Mouse (Mus musculus): Measurements from ENCODE around the gene Rap1gap2. TPM values are rescaled to one million over a fixed set of nuclear protein-coding genes. Genes with fewer than 3 reads are reported as not detected.

Gene Rap1gap2
- polyA plus RNA-seq, 1 experiment from 2014 or later = 1.4 TPM

DNA sequence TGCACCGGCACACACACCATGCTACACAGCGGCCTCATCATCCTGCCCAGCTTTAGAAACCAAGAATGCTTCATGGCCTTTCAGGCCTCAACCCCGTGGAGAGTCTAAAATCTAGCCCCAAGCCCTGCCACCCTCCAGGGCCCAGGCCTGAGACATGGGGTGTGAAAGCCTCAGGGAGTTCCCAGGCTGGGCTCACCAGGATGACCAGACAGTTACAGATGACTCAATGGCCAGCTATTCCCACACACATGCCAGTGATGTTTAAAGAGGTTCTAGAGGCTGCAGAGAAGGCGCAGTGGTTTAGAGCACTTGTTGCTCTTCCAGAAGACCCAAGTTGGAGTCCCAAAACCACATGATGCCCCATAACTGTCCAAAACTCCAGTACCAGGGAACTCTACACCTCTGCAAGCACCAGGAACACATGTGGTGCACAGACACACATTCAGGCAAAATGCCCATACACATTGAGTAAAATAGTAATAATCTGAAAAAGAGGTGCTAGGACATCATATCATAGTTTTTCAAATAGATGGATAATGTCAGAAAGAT, 44.3 kb downstream of the Rap1gap2 start:
- ATAC-seq = no peak
- no peak overlapping the region for H3K27ac ChIP-seq

DNA sequence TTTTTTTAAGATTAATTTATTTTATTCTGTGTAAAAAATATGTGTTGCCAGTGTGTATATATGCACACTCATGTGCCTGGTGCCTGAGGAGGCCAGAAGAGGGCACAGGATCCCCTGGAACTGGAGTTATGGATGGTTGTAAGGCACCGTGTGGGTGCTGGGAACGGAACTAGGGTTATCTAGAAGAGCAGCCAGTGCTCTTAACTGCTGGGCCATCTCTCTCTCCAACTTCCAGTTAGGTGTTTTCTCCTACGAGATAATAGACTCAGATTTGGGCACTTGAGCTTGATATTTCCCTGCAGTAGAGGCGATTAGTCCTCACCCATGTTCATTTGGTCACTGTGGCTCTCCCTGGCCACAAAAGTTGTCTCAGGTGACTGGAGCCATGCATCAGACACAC, 49.3 kb downstream of the Rap1gap2 start:
- Histone ChIP-seq H3K36me3 (no peaks in the 10 kb centered on the region), H3K27ac (no peak overlapping the region), H3K9me3 (replicated peaks) (no peaks in the 10 kb centered on the region), H3K4me3 (no peak overlapping the region), H3K4me2 (no peak overlapping the region), H3K27me3 (replicated peaks) (no peaks in the 10 kb centered on the region), H3K4me1 (peaks cover 40% of the 10 kb centered on the region), H3K9ac (no peak overlapping the region)
- no peak for ATAC-seq
- 69% methylated on average over 4 of the region's 4 CpGs for WGBS (ENCODE audit: insufficient replicate concordance)

More for the DNA sequence above, 44.3 kb downstream of the Rap1gap2 start:
- Histone ChIP-seq H3K9me3 (replicated peaks) (no peaks in the 10 kb centered on the region), H3K4me3 (no peak overlapping the region), H3K9ac (no peak overlapping the region), H3K36me3 (no peaks in the 10 kb centered on the region), H3K4me1 (peaks cover 34% of the 10 kb centered on the region), H3K27me3 (replicated peaks) (no peaks in the 10 kb centered on the region), H3K4me2 (no peak overlapping the region)
- WGBS (ENCODE audit: insufficient replicate concordance) = 80% methylated on average over 4 of the region's 4 CpGs

DNA sequence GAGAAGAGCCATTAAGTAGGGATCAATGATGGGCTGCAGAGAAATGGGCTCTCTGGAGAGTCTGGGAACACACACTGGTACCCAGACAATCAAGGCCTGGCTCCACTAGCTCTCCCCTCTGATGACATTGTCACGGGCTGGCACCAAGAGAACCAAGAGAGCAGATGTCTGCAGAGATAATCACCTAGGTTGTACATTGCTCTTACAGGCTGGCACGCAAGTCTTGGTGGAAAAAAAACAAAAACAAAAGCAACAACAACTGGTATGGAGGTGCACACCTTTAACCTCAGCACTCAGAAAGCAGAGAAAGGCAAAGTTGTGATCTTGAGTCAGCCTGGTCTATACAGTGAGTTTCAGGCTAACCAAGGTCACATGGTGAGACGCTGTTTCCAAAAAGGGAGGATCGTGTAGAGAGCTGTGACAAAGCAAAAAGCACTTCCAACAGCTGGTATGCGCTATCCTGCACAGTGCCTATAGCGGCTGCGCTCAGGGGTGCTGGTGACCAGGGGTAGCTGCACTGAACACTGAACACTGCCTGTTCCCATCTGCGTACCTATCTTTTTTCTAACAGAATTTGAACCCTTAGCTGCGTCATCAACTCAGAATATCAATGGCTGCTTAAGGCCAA, 50.0 kb downstream of the Rap1gap2 start:
- H3K9me3 ChIP-seq (replicated peaks) = no peaks in the 10 kb centered on the region
- H3K4me2 ChIP-seq = no peak overlapping the region; the same call in 1 of the 2 replicates
- H3K27me3 ChIP-seq (replicated peaks) = no peaks in the 10 kb centered on the region
- H3K4me3 ChIP-seq = no peak overlapping the region
- no peak overlapping the region for H3K27ac ChIP-seq
- peak; percentile 70 for ATAC-seq
- 57% methylated on average over 9 of the region's 9 CpGs for WGBS (ENCODE audit: insufficient replicate concordance)
- no peak overlapping the region for H3K9ac ChIP-seq
- H3K4me1 ChIP-seq = peaks cover 46% of the 10 kb centered on the region
- no peaks in the 10 kb centered on the region for H3K36me3 ChIP-seq

DNA sequence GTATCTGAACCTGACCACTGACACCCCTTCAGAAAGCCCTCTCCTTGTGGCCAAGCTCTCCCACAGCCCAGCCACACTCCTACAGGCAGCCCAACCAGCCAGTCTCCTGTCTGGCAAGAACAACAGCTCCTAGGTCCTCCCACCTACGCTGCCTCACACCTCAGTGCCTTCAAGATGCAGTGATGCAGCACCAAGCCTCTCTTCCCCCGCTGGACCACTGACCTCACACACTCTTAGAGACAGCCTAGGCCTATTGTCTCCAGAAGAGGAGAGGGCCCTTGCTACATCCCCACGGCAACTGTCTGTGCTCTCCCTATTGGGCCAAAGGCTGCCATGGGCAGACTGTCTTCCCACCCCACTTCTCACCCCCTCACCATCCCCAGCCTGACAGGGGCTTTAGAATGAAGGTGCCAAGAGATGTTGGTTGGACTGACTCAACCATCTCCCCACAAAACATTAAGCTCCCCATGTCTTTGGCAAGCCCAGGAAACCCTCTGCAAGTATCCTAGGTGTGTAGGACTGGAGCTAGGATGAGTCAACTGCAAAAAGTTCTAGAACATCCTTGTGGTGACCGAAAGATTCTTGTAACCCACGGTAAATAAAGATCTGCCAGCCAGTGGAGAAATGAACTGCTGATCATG, 50.8 kb downstream of the Rap1gap2 start:
- ATAC-seq = no peak
- no peaks in the 10 kb centered on the region for H3K36me3 ChIP-seq
- H3K27me3 ChIP-seq (replicated peaks) = no peaks in the 10 kb centered on the region
- no peak overlapping the region for H3K4me3 ChIP-seq
- H3K4me2 ChIP-seq = no peak overlapping the region
- no peak overlapping the region for H3K27ac ChIP-seq
- H3K9me3 ChIP-seq (replicated peaks) = no peaks in the 10 kb centered on the region
- 75% methylated on average over 5 of the region's 5 CpGs for WGBS (ENCODE audit: insufficient replicate concordance)
- H3K9ac ChIP-seq = no peak overlapping the region
- H3K4me1 ChIP-seq = peaks cover 49% of the 10 kb centered on the region

DNA sequence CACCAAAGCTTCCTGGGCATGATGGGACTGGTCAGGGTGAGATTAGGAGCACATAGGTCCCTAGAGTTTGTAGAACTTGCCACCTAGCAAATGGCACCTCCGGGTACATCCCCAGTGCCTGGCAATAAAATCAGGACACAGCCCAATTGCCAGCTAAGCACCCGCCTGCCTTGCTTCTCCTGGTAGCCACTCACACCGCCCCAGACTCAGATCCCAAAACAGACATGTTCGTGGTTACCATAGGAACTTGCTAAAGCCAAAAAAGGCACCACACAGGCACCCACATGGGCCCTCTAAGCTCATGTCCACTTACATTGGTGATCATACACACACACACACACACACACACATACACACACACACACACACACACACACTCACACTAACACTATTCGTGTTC, 51.8 kb downstream of the Rap1gap2 start:
- Histone ChIP-seq H3K27ac (no peak overlapping the region), H3K9ac (no peak overlapping the region), H3K9me3 (replicated peaks) (no peaks in the 10 kb centered on the region), H3K4me2 (no peak overlapping the region), H3K4me1 (peaks cover 55% of the 10 kb centered on the region), H3K27me3 (replicated peaks) (no peaks in the 10 kb centered on the region), H3K36me3 (no peaks in the 10 kb centered on the region), H3K4me3 (no peak overlapping the region)
- 76% methylated on average over 5 of the region's 5 CpGs for WGBS (ENCODE audit: insufficient replicate concordance)
- ATAC-seq = no peak

DNA sequence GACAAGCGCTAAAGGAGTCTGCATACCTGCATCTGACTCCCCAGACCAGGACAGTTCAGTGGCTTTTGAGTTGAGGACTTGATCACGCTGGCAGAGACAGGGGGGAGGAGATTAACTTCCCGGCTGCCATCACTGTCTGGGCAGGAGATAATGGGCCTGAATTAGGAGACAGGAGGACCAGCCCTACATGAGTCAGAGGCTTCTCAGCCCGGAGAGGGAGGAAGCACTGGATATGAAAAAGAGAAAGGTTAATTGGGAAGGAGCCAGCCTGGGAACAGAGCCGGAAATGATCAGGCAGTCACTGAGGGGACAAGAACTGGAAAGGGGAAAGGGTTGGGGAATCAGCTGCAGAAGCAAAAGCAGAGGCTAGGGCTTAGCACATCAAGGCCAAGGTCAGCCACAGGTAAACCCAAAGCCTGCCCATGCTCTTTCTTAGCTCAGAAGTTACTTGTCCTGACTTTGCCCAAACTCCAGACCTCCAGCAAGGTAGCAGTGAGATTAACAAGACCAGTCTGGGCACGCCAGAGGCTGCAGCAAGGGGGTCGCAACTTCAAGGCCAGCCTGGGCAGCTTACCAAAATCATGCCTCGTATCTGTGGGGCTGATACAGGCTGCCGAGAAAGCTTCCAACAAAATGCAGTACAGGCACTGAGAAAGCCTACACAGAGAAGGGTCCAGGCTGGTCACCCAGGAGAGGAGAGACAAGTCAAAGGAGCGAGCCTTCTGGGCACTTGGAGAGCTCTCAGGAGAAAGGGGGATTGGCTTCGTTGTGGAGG, 53.1 kb downstream of the Rap1gap2 start:
- Histone ChIP-seq H3K27me3 (replicated peaks) (no peaks in the 10 kb centered on the region), H3K4me1 (peaks cover 55% of the 10 kb centered on the region), H3K4me3 (no peak overlapping the region), H3K9me3 (replicated peaks) (no peaks in the 10 kb centered on the region), H3K4me2 (no peak overlapping the region), H3K27ac (0 out of 2 replicates have a peak overlapping the region, but pooled peaks have one; percentile 11), H3K36me3 (no peaks in the 10 kb centered on the region), H3K9ac (0 out of 2 replicates have a peak overlapping the region, but pooled peaks have one; percentile 9)
- peak; percentile 35; the same call in 1 of the 2 replicates for ATAC-seq
- 47% methylated on average over 11 of the region's 11 CpGs for whole genome bisulfite sequencing (ENCODE audit: insufficient replicate concordance)

DNA sequence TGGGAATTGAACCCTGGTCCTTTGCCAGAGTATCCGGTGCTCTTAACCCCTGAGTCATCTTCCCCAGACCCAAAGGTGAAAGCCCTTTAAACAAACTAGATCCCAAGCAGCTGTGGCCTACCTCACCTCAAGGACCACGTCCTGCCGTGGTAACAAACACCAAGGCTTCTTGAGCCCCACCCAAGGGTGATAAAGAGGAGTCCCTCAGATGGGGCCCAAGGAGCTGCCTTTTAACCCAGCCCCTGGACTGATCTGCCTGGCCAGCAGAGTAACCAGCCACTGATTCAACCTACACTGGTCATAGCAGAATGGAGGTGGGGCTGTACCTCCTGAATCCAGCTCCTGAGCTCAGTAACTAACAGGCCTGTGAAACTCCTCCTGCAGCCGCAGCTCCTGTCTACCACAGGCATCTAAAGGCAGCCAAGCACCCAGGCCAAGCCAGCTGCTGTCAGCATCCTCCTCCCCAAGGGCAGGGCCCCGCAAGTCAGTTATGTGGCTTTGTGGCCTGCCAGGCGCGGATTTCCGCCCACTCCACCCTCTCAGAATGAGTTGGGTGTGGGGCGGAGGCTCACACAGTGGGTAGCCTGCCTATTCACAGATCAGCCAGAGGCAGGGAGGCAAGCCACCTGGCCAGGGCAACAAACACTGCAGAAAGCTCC, 54.9 kb downstream of the Rap1gap2 start:
- peaks cover 50% of the 10 kb centered on the region for H3K4me1 ChIP-seq
- 15% methylated on average over 9 of the region's 9 CpGs for WGBS (ENCODE audit: insufficient replicate concordance)
- peak overlapping the region; percentile 20; the same call in 1 of the 2 replicates for H3K4me3 ChIP-seq

DNA sequence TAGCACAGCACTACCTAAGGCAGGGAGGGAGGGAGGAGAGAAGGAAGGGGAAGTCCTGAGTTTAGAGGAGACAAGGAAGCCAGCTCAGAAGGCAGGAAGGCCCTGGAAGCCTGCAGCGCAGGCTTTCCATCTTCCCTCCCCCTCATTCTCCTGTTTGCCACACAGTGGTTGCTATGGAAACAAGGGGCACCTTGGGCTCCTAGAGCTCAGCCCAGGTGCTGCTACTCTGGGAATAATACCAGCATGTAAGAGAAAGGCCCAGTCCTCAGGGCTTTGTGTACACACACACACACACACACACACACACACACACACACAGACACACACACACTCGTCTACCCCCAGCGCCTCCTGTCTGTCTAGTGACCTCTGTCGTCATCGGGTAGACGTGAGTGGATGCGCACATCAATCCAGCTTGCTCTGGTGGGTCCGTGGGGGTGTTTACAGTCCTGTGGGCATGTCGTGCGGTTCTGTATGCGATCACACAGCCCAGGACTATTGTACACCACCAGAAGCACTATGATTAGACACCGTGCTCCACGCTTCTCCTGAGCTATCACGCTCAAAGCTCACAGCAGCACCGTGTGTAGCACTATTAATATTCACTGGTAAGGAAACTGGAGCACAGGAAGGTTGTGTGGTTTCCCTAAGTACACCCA, 55.9 kb downstream of the Rap1gap2 start:
- Histone ChIP-seq H3K4me2 (no peak overlapping the region), H3K27ac (peak overlapping the region; percentile 85; the same call in 1 of the 2 replicates), H3K4me3 (no peak overlapping the region), H3K4me1 (peaks cover 48% of the 10 kb centered on the region), H3K9ac (0 out of 2 replicates have a peak overlapping the region, but pooled peaks have one; percentile 55), H3K27me3 (replicated peaks) (no peaks in the 10 kb centered on the region), H3K36me3 (no peaks in the 10 kb centered on the region), H3K9me3 (replicated peaks) (no peaks in the 10 kb centered on the region)
- WGBS (ENCODE audit: insufficient replicate concordance) = 52% methylated on average over 15 of the region's 15 CpGs
- ATAC-seq = no peak

More for the DNA sequence above, 54.9 kb downstream of the Rap1gap2 start:
- peak; percentile 81 for ATAC-seq
- Histone ChIP-seq H3K36me3 (no peaks in the 10 kb centered on the region), H3K27me3 (replicated peaks) (no peaks in the 10 kb centered on the region), H3K4me2 (peak overlapping the region; percentile 59), H3K27ac (peak overlapping the region; percentile 85), H3K9ac (peak overlapping the region; percentile 55), H3K9me3 (replicated peaks) (no peaks in the 10 kb centered on the region)

DNA sequence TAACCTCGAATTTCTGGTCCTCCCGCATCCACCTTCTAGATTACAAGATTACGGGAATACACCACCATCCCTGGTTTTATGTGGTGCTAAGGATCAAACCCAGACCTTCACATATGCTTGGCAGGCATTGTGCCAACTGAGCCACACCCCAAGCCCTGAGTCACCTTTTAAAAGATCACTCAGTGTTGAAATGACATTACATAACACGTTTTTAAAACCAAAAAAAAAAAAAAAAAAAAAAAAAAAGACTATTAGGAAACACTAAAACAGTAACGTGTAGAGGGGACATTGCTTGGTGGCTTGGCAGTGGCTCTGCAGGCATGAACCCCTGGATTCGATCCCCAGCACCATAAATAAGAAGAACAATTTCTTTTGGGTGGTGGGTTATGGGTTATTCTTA, 59.1 kb downstream of the Rap1gap2 start:
- no peak for ATAC-seq
- no peaks in the 10 kb centered on the region for H3K27me3 ChIP-seq (replicated peaks)
- WGBS (ENCODE audit: insufficient replicate concordance) = 49% methylated on average over 6 of the region's 6 CpGs
- H3K27ac ChIP-seq = no peak overlapping the region
- H3K4me3 ChIP-seq = no peak overlapping the region
- no peaks in the 10 kb centered on the region for H3K9me3 ChIP-seq (replicated peaks)
- no peak overlapping the region for H3K9ac ChIP-seq
- H3K4me2 ChIP-seq = no peak overlapping the region
- H3K36me3 ChIP-seq = no peaks in the 10 kb centered on the region
- peaks cover 62% of the 10 kb centered on the region for H3K4me1 ChIP-seq

DNA sequence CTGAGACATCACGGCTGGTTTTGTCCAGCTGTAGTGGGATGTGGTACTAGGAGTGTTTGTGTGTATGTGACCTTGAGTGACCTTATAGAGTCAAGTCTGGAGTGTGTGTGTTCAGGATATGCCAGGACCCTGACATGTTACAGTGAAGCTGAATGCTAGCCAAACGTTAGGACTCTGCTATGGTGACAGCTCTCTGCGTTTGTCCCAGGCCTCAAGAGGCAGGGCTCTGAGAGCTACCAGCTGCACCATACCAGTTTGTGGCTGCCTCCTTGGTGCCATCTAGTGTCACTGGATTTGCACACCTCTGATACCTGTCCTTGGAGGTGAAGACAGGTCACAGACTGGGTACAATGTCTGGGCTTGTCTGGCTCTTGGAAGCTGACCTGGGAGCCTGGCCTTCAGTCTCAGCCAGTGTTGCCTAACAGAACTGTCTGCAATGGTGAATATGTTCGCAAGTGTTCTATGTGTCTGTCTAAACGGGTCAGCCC, 60.1 kb downstream of the Rap1gap2 start:
- 75% methylated on average over 5 of the region's 5 CpGs for WGBS (ENCODE audit: insufficient replicate concordance)
- Histone ChIP-seq H3K9ac (no peak overlapping the region), H3K4me3 (no peak overlapping the region), H3K36me3 (no peaks in the 10 kb centered on the region), H3K4me2 (no peak overlapping the region), H3K9me3 (replicated peaks) (no peaks in the 10 kb centered on the region), H3K27ac (no peak overlapping the region), H3K27me3 (replicated peaks) (no peaks in the 10 kb centered on the region), H3K4me1 (peaks cover 62% of the 10 kb centered on the region)
- no peak for ATAC-seq

DNA sequence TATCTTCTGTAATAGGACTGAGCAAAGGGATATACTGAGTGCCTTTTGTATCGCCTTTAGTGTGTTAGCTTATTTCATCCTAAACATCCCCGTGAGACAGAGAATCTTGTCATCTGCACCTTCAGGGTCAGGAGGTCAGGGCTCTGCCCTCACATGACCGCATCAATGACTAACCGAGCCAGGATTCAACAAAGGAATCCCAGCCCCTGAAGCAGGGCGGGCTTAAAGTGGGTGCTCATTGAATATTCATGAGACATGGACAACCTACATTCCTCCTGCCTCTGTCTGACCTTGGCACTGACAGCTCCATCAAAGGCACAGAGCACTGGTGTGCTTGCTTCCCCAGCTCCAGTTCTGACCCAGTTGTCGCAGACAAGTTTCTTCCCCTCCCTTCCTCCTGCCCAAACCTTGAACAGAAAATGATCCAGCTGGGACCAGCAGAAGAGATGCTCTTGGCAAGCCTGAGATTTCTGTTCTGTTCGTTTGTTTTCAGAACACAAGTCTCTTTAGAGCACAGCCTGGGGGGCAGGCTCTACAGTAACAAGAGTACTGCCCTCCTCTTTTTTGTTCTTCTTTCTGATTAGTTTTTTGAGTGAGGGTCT, 61.8 kb downstream of the Rap1gap2 start:
- Histone ChIP-seq H3K9me3 (replicated peaks) (no peaks in the 10 kb centered on the region), H3K27ac (0 out of 2 replicates have a peak overlapping the region, but pooled peaks have one; percentile 6), H3K27me3 (replicated peaks) (no peaks in the 10 kb centered on the region), H3K4me2 (no peak overlapping the region), H3K4me1 (peaks cover 49% of the 10 kb centered on the region), H3K4me3 (no peak overlapping the region), H3K36me3 (no peaks in the 10 kb centered on the region), H3K9ac (no peak overlapping the region)
- WGBS (ENCODE audit: insufficient replicate concordance) = 49% methylated on average over 7 of the region's 7 CpGs
- ATAC-seq = no peak
